Mouse (Mus musculus) heart, embryonic 16.5 days (tissue): ENCODE results near the gene Cdc34b. TPM values are rescaled to one million over a fixed set of nuclear protein-coding genes. Genes with fewer than 3 reads are reported as not detected.

Source experiments
- ATAC-seq: fragments of 200-750 bp; cut with Nextera tagmentation; replicated peaks from 2 replicates; pipeline ENCODE4 v1.8.0; 2017; ENCODE audit warnings: moderate number of reproducible peaks; ENCODE audit not compliant: insufficient read depth, low FRiP score; ENCODE audit errors: extremely low read depth
- H3K27ac ChIP-seq: fragments of 300-500 bp; sonication (generic); 2 replicates; pipeline ENCODE4 v1.5.1; 2014; ENCODE audit warnings: mild to moderate bottlenecking, low read length, control low read depth, moderate library complexity
- H3K27me3 ChIP-seq: fragments of 300-500 bp; sonication (generic); 2 replicates; pipeline ENCODE4 v1.6.1; 2014; ENCODE audit warnings: low read length, mixed read lengths; ENCODE audit not compliant: control insufficient read depth, insufficient read depth
- H3K36me3 ChIP-seq: fragments of 300-500 bp; sonication (generic); 2 replicates; pipeline ENCODE4 v1.6.1; 2014; ENCODE audit not compliant: control insufficient read depth, insufficient read depth
- H3K4me1 ChIP-seq: fragments of 300-500 bp; sonication (generic); 2 replicates; pipeline ENCODE4 v1.6.1; 2014; ENCODE audit warnings: low read length, mixed read lengths; ENCODE audit not compliant: control insufficient read depth, insufficient read depth
- H3K4me2 ChIP-seq: fragments of 300-500 bp; sonication (generic); 2 replicates; pipeline ENCODE4 v1.6.1; 2014; ENCODE audit warnings: low read depth, mild to moderate bottlenecking, control low read depth, low read length
- H3K4me3 ChIP-seq: fragments of 300-500 bp; sonication (generic); 2 replicates; pipeline ENCODE4 v1.5.1; 2014; ENCODE audit warnings: mild to moderate bottlenecking, control low read depth, low read length
- H3K9ac ChIP-seq: fragments of 300-500 bp; sonication (generic); 2 replicates; pipeline ENCODE4 v1.6.1; 2014; ENCODE audit warnings: low read length, control low read depth
- H3K9me3 ChIP-seq: fragments of 300-500 bp; sonication (generic); replicated peaks from 2 replicates; pipeline ENCODE4 v1.6.1; 2016; ENCODE audit warnings: low read length; ENCODE audit not compliant: control insufficient read depth
- WGBS: fragments of 180-500 bp; shearing (Covaris S2); extraction: QIAGEN DNeasy Blood & Tissue Kit; methylation state at CpG from one replicate; pipeline ENCODE4 v1.1.7; 2014; 5-methylcytosine and 5-hydroxymethylcytosine counted together
- polyA plus RNA-seq: library from polyadenylated mRNA; unstranded; fragments of >200 nt; fragmentation: Nextera tagmentation; extraction: Ambion mirVana; gene quantifications from 2 replicates; pipeline ENCODE4 v1.2.1, GENCODE M21; 2015

The Cdc34b gene
- polyA plus RNA-seq, 1 experiment from 2014 or later = 0.39 TPM

GRCm38 (mm10) chr11:94704472-94704871, 37.1 kb upstream of the Cdc34b start, which contains the start of gene Gm11541:
TSS of gene Gm11541 (minus strand) at chr11:94704499.
- Histone ChIP-seq H3K27ac (no peak within 1 kb of the TSS), H3K36me3 (no peaks in the 10 kb centered on the region), H3K4me3 (no peak within 1 kb of the TSS), H3K27me3 (no peaks in the 10 kb centered on the region), H3K4me2 (no peak within 1 kb of the TSS), H3K4me1 (no peaks in the 10 kb centered on the region), H3K9me3 (no peaks in the 10 kb centered on the region), H3K9ac (no peak within 1 kb of the TSS)
- no peak for ATAC-seq
- 66% methylated on average over 5 of the region's 5 CpGs for WGBS

- no peak overlapping the region for H3K9ac ChIP-seq
- no peak overlapping the region for H3K4me3 ChIP-seq
- WGBS = 29% methylated on average over 11 of the region's 11 CpGs
- H3K4me1 ChIP-seq = peaks cover 9% of the 10 kb centered on the region
- no peak overlapping the region for H3K4me2 ChIP-seq
- H3K27me3 ChIP-seq = peaks cover 8% of the 10 kb centered on the region; the same call in 1 of the 2 replicates
- no peaks in the 10 kb centered on the region for H3K36me3 ChIP-seq
- ATAC-seq = no peak
- H3K9me3 ChIP-seq = peaks cover 4% of the 10 kb centered on the region; the same call in 1 of the 2 replicates
- H3K27ac ChIP-seq = no peak overlapping the region
Measured at GRCm38 (mm10) chr11:94713246-94713860, 28.2 kb upstream of the Cdc34b start.

- ATAC-seq = no peak
- H3K27ac ChIP-seq = no peak overlapping the region
- peaks cover 12% of the 10 kb centered on the region for H3K4me1 ChIP-seq
- H3K9me3 ChIP-seq = peaks cover 4% of the 10 kb centered on the region; the same call in 1 of the 2 replicates
- H3K36me3 ChIP-seq = no peaks in the 10 kb centered on the region
- WGBS = 80% methylated on average over 5 of the region's 5 CpGs
- no peak overlapping the region for H3K9ac ChIP-seq
- peaks cover 8% of the 10 kb centered on the region; the same call in 1 of the 2 replicates for H3K27me3 ChIP-seq
- H3K4me3 ChIP-seq = no peak overlapping the region
- H3K4me2 ChIP-seq = no peak overlapping the region
Measured at GRCm38 (mm10) chr11:94715622-94716021, 26.0 kb upstream of the Cdc34b start.

- H3K4me1 ChIP-seq = peaks cover 12% of the 10 kb centered on the region
- H3K27me3 ChIP-seq = peaks cover 8% of the 10 kb centered on the region; the same call in 1 of the 2 replicates
- H3K36me3 ChIP-seq = no peaks in the 10 kb centered on the region
- no peak overlapping the region for H3K27ac ChIP-seq
- peak; percentile 72; the same call in 1 of the 2 replicates for ATAC-seq
- H3K4me3 ChIP-seq = 0 out of 2 replicates have a peak overlapping the region, but pooled peaks have one; percentile 4
- WGBS = 8% methylated on average over 9 of the region's 9 CpGs
- H3K9ac ChIP-seq = no peak overlapping the region
- H3K4me2 ChIP-seq = peak overlapping the region; percentile 44
- H3K9me3 ChIP-seq = peaks cover 4% of the 10 kb centered on the region; the same call in 1 of the 2 replicates
Measured at GRCm38 (mm10) chr11:94716754-94717153, 24.8 kb upstream of the Cdc34b start.

- Histone ChIP-seq H3K9me3 (peaks cover 4% of the 10 kb centered on the region; the same call in 1 of the 2 replicates), H3K27me3 (peaks cover 8% of the 10 kb centered on the region; the same call in 1 of the 2 replicates), H3K36me3 (no peaks in the 10 kb centered on the region), H3K4me1 (peaks cover 12% of the 10 kb centered on the region), H3K4me3 (no peak overlapping the region), H3K9ac (no peak overlapping the region), H3K27ac (no peak overlapping the region), H3K4me2 (peak overlapping the region; percentile 44; the same call in 1 of the 2 replicates)
- ATAC-seq = no peak
- 36% methylated on average over 11 of the region's 11 CpGs for WGBS
Measured at GRCm38 (mm10) chr11:94717239-94717638, 24.3 kb upstream of the Cdc34b start.

- no peak for ATAC-seq
- H3K9ac ChIP-seq = no peak overlapping the region
- H3K4me3 ChIP-seq = no peak overlapping the region
- peaks cover 4% of the 10 kb centered on the region; the same call in 1 of the 2 replicates for H3K9me3 ChIP-seq
- peaks cover 8% of the 10 kb centered on the region; the same call in 1 of the 2 replicates for H3K27me3 ChIP-seq
- no peak overlapping the region for H3K27ac ChIP-seq
- peaks cover 12% of the 10 kb centered on the region for H3K4me1 ChIP-seq
- no peaks in the 10 kb centered on the region for H3K36me3 ChIP-seq
- no peak overlapping the region for H3K4me2 ChIP-seq
- WGBS = 85% methylated on average over 7 of the region's 7 CpGs
Measured at GRCm38 (mm10) chr11:94718113-94718909, 23.3 kb upstream of the Cdc34b start.

GRCm38 (mm10) chr11:94719216-94719615, 22.4 kb upstream of the Cdc34b start:
- Histone ChIP-seq H3K4me1 (peaks cover 12% of the 10 kb centered on the region), H3K4me2 (no peak overlapping the region), H3K36me3 (no peaks in the 10 kb centered on the region), H3K9me3 (peaks cover under 1% of the 10 kb centered on the region; the same call in 1 of the 2 replicates), H3K4me3 (no peak overlapping the region), H3K27ac (no peak overlapping the region), H3K27me3 (peaks cover 3% of the 10 kb centered on the region; the same call in 1 of the 2 replicates), H3K9ac (no peak overlapping the region)
- WGBS = 78% methylated on average over 2 of the region's 2 CpGs
- ATAC-seq = no peak

GRCm38 (mm10) chr11:94727306-94727705, 14.3 kb upstream of the Cdc34b start:
- no peaks in the 10 kb centered on the region for H3K9me3 ChIP-seq
- no peak overlapping the region for H3K4me3 ChIP-seq
- no peak overlapping the region for H3K9ac ChIP-seq
- ATAC-seq = no peak
- no peaks in the 10 kb centered on the region for H3K36me3 ChIP-seq
- no peaks in the 10 kb centered on the region for H3K27me3 ChIP-seq
- no peaks in the 10 kb centered on the region for H3K4me1 ChIP-seq
- WGBS = 76% methylated on average over 3 of the region's 3 CpGs
- no peak overlapping the region for H3K4me2 ChIP-seq
- no peak overlapping the region for H3K27ac ChIP-seq

- H3K4me2 ChIP-seq = no peak overlapping the region
- H3K4me1 ChIP-seq = no peaks in the 10 kb centered on the region
- H3K9ac ChIP-seq = no peak overlapping the region
- H3K4me3 ChIP-seq = no peak overlapping the region
- WGBS = 80% methylated on average over 3 of the region's 3 CpGs
- no peak for ATAC-seq
- no peaks in the 10 kb centered on the region for H3K36me3 ChIP-seq
- no peaks in the 10 kb centered on the region for H3K9me3 ChIP-seq
- no peaks in the 10 kb centered on the region for H3K27me3 ChIP-seq
- no peak overlapping the region for H3K27ac ChIP-seq
Measured at GRCm38 (mm10) chr11:94728545-94728944, 13.0 kb upstream of the Cdc34b start.
